Mouse (Mus musculus) olfactory bulb, adult 2 months (tissue): ENCODE measurements around the gene Tmem269.

Experiments used
- CTCF ChIP-seq: fragments of 200-500 bp; IDR thresholded peaks from 2 replicates; pipeline ENCODE4 v1.5.1; 2012; ENCODE audit warnings: low read depth, mild to moderate bottlenecking, low read length, moderate library complexity; ENCODE audit not compliant: insufficient read depth
- POLR2A ChIP-seq: fragments of 200-500 bp; IDR thresholded peaks from 2 replicates; pipeline ENCODE4 v1.6.1; 2012; ENCODE audit warnings: mild to moderate bottlenecking, low read depth, low read length, moderate library complexity; ENCODE audit not compliant: insufficient read depth

GRCm38 (mm10) chr4:119226751-119227150 lies 8.7 kb upstream of the Tmem269 start:
- TF ChIP-seq CTCF (no peak), POLR2A (no peak)
